Mouse (Mus musculus) hindbrain, embryonic 11.5 days (tissue): Measurements from ENCODE around the gene Ptprt. TPM values are rescaled to one million over a fixed set of nuclear protein-coding genes. Genes with fewer than 3 reads are reported as not detected.
A peak's percentile ranks its signal among the peaks of the same experiment; 100 is the strongest.
"Not testable (repeated sequence)": the region's sequence is repeated elsewhere in the genome, so short reads cannot be mapped to it uniquely, and the experiment has no call there.

Source experiments
- ATAC-seq: fragments of 200-750 bp; cut with Nextera tagmentation; 2 replicates; pipeline ENCODE4 v1.8.0; 2017; ENCODE audit warnings: mild to moderate bottlenecking, moderate TSS enrichment, moderate library complexity; ENCODE audit not compliant: low FRiP score
- DNase-seq: peaks from one replicate; pipeline ENCODE4 v3.0.0-alpha.2; 2015; ENCODE audit warnings: low spot score
- H3K27ac ChIP-seq: fragments of 300-500 bp; sonication (generic); 2 replicates; pipeline ENCODE4 v1.5.1; 2014; ENCODE audit warnings: mild to moderate bottlenecking, low read depth, low read length
- H3K27me3 ChIP-seq: fragments of 300-500 bp; sonication (generic); 2 replicates; pipeline ENCODE4 v1.6.1; 2014; ENCODE audit warnings: mild to moderate bottlenecking, low read length, moderate library complexity, mixed read lengths; ENCODE audit not compliant: control insufficient read depth, insufficient read depth
- H3K36me3 ChIP-seq: fragments of 300-500 bp; sonication (generic); 2 replicates; pipeline ENCODE4 v1.6.1; 2014; ENCODE audit warnings: mild to moderate bottlenecking, low read length, moderate library complexity, mixed read lengths; ENCODE audit not compliant: control insufficient read depth, insufficient read depth
- H3K4me1 ChIP-seq: fragments of 300-500 bp; sonication (generic); replicated peaks from 2 replicates; pipeline ENCODE4 v1.6.1; 2014; ENCODE audit warnings: low read length, mixed read lengths; ENCODE audit not compliant: control insufficient read depth, insufficient read depth
- H3K4me2 ChIP-seq: fragments of 300-500 bp; sonication (generic); replicated peaks from 2 replicates; pipeline ENCODE4 v1.6.1; 2014; ENCODE audit warnings: mild to moderate bottlenecking, low read depth, low read length
- H3K4me3 ChIP-seq: fragments of 300-500 bp; sonication (generic); 2 replicates; pipeline ENCODE4 v1.5.1; 2014; ENCODE audit warnings: low read depth, low read length
- H3K9ac ChIP-seq: fragments of 300-500 bp; sonication (generic); 2 replicates; pipeline ENCODE4 v1.6.1; 2014; ENCODE audit warnings: low read depth, low read length
- H3K9me3 ChIP-seq: fragments of 300-500 bp; sonication (generic); 2 replicates; pipeline ENCODE4 v1.6.1; 2016; ENCODE audit warnings: low read length; ENCODE audit not compliant: control insufficient read depth
- WGBS: fragments of 180-500 bp; shearing (Covaris S2); extraction: QIAGEN DNeasy Blood & Tissue Kit; methylation state at CpG from one replicate; pipeline ENCODE4 v1.1.7; 2014; 5-methylcytosine and 5-hydroxymethylcytosine counted together
- polyA plus RNA-seq: library from polyadenylated mRNA; unstranded; fragments of >200 nt; fragmentation: Nextera tagmentation; extraction: Ambion mirVana; gene quantifications from 2 replicates; pipeline ENCODE4 v1.2.1, GENCODE M21; 2014

The Ptprt gene
- polyA plus RNA-seq, 1 experiment from 2014 or later: 1.3 TPM

DNA sequence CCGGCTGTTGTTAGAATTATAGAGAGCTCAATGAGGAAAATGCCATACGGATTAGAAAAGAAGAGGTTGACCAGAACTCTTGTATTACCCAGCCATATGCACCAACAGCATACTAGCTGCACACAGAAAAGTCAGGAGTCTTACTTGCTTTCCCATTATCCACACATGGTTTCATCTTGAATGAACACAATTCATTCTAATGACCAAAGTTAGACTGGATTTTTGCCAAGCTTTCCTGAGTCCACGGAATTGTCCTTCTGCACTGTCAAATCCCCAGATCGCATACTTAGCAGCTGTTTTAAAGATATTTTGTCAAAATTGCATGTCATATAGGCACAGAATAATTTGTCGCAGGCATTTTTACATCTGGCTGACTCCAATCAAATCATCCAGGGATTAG lies 463.6 kb downstream of the Ptprt start:
- ATAC-seq: no peak
- WGBS: 91% methylated on average over 5 of the region's 5 CpGs

GRCm38 (mm10) chr2:162182621-162183475 lies 478.1 kb downstream of the Ptprt start:
- DNase-seq: no peak
- Histone ChIP-seq H3K4me1 (no peaks in the 10 kb centered on the region), H3K9ac (no peak overlapping the region), H3K9me3 (no peaks in the 10 kb centered on the region), H3K4me3 (no peak overlapping the region), H3K27me3 (no peaks in the 10 kb centered on the region), H3K27ac (no peak overlapping the region), H3K4me2 (no peak overlapping the region), H3K36me3 (no peaks in the 10 kb centered on the region)
- WGBS: 74% methylated on average over 20 of the region's 20 CpGs
- no peak for ATAC-seq

More for the DNA sequence above, 463.6 kb downstream of the Ptprt start:
- H3K4me2 ChIP-seq: no peak overlapping the region
- H3K27ac ChIP-seq: no peak overlapping the region
- no peaks in the 10 kb centered on the region for H3K36me3 ChIP-seq
- no peak overlapping the region for H3K4me3 ChIP-seq
- DNase-seq: no peak
- no peaks in the 10 kb centered on the region for H3K27me3 ChIP-seq
- H3K4me1 ChIP-seq: no peaks in the 10 kb centered on the region
- H3K9me3 ChIP-seq: no peaks in the 10 kb centered on the region
- H3K9ac ChIP-seq: no peak overlapping the region

GRCm38 (mm10) chr2:162181826-162182225 lies 479.1 kb downstream of the Ptprt start:
- Histone ChIP-seq H3K27ac (no peak overlapping the region), H3K27me3 (no peaks in the 10 kb centered on the region), H3K9me3 (no peaks in the 10 kb centered on the region), H3K4me3 (no peak overlapping the region), H3K36me3 (no peaks in the 10 kb centered on the region), H3K9ac (no peak overlapping the region), H3K4me2 (no peak overlapping the region), H3K4me1 (no peaks in the 10 kb centered on the region)
- DNase-seq (no peak), ATAC-seq (no peak)
- WGBS: 93% methylated on average over 2 of the region's 2 CpGs

DNA sequence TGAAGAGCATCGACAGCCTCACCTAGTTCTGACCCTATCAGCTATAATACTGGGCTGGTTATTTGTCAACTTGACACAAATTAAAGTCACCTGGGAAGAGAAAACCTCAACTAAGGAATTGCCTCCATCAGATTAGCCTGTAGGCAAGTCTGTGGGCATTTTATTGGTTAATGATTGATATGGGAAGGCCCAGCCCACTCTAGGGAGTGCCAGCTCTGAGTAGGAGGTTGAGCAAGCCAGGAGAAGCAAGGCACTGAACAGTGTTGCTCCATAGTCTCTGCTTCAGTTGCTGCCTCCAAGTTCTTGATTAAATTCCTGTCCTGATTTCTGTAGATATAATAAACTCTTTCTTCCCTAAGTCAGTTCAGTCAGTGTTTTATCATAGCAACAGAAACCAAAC lies 488.4 kb downstream of the Ptprt start:
- ATAC-seq (no peak), DNase-seq (no peak)
- no peak overlapping the region for H3K27ac ChIP-seq
- H3K36me3 ChIP-seq: no peaks in the 10 kb centered on the region
- no peak overlapping the region for H3K9ac ChIP-seq
- no peaks in the 10 kb centered on the region for H3K4me1 ChIP-seq
- 81% methylated on average over 1 of the region's 1 CpGs for WGBS
- no peak overlapping the region for H3K4me2 ChIP-seq
- no peaks in the 10 kb centered on the region for H3K9me3 ChIP-seq
- no peak overlapping the region for H3K4me3 ChIP-seq
- no peaks in the 10 kb centered on the region for H3K27me3 ChIP-seq

- DNase-seq (no peak), ATAC-seq (no peak)
- no peak overlapping the region for H3K27ac ChIP-seq
- no peak overlapping the region for H3K9ac ChIP-seq
- H3K9me3 ChIP-seq: no peaks in the 10 kb centered on the region
- WGBS: 89% methylated on average over 3 of the region's 3 CpGs
- no peak overlapping the region for H3K4me2 ChIP-seq
- no peaks in the 10 kb centered on the region for H3K4me1 ChIP-seq
- no peaks in the 10 kb centered on the region for H3K27me3 ChIP-seq
- H3K4me3 ChIP-seq: no peak overlapping the region
- H3K36me3 ChIP-seq: no peaks in the 10 kb centered on the region
These were observed 519.0 kb downstream of the Ptprt start for GRCm38 (mm10) chr2:162141845-162142411.

DNA sequence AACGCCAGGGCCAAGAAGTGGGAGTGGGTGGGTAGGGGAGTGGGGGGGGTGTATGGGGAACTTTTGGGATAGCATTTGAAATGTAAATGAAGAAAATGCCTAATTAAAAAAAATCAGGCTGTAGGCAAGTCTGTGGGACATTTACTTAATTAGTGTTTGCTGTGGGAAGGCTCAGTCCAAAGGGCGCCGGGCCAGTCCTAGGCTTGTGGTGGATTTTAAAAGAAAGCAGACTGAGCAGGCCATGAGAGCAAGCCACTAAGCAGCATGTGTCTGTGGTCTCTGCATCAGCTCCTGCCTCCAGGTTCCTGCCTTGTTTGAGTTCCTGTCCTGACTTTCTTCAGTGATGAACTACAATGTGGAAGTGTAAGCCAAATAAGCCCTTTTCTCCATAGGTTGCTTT lies 524.8 kb downstream of the Ptprt start:
- not testable (repeated sequence) for H3K27ac ChIP-seq, H3K4me2 ChIP-seq, DNase-seq, H3K9ac ChIP-seq, H3K27me3 ChIP-seq, H3K4me3 ChIP-seq, H3K36me3 ChIP-seq, H3K9me3 ChIP-seq, ATAC-seq, H3K4me1 ChIP-seq
- 91% methylated on average over 3 of the region's 3 CpGs for WGBS

- Histone ChIP-seq H3K27me3 (no peaks in the 10 kb centered on the region), H3K4me2 (no peak overlapping the region), H3K27ac (no peak overlapping the region), H3K4me1 (no peaks in the 10 kb centered on the region), H3K9ac (no peak overlapping the region), H3K9me3 (no peaks in the 10 kb centered on the region), H3K36me3 (no peaks in the 10 kb centered on the region), H3K4me3 (no peak overlapping the region)
- WGBS: 84% methylated on average over 4 of the region's 4 CpGs
- ATAC-seq (peak; percentile 45), DNase-seq (no peak)
These were observed 529.2 kb downstream of the Ptprt start for GRCm38 (mm10) chr2:162131607-162132304.

DNA sequence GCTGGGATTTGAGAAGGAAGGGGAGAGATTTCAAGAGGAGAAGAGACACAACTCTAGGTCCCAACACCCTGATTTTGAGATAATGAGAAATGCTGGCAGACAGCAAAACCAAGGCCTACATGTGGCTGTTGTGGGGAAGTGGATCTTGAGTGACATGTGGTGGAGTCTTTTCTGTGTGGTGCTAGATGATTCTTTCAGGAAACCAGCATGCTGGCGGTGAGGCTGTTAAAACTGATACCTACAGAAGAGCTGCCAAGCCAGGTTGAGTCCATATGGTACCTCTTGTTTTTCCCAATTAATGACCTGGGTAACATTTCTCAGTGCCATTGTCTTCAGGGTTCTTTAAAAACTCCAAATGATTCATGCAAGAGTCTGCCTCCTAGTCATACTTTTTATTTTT lies 531.1 kb downstream of the Ptprt start:
- WGBS: 100% methylated on average over 1 of the region's 1 CpGs
- no peak overlapping the region for H3K4me3 ChIP-seq
- no peak for ATAC-seq
- no peak overlapping the region for H3K4me2 ChIP-seq
- H3K27me3 ChIP-seq: no peaks in the 10 kb centered on the region
- H3K9ac ChIP-seq: no peak overlapping the region
- H3K27ac ChIP-seq: no peak overlapping the region
- DNase-seq: no peak
- H3K36me3 ChIP-seq: no peaks in the 10 kb centered on the region
- H3K4me1 ChIP-seq: no peaks in the 10 kb centered on the region
- no peaks in the 10 kb centered on the region for H3K9me3 ChIP-seq
